Mouse (Mus musculus): ENCODE measurements around the gene Fig4.

- TF ChIP-seq POLR2A (IDR thresholded peaks at IDR 0.05; ENCODE audit: control insufficient read depth, extremely low read depth, insufficient read depth, low read length, poor library complexity) (no peak), CTCF (IDR thresholded peaks at IDR 0.05; ENCODE audit: borderline replicate concordance, control insufficient read depth, extremely low read depth, insufficient read depth, low read length, poor library complexity) (no peak)
Observed at GRCm38 (mm10) chr10:41280796-41281195, 22.3 kb downstream of the Fig4 start.
